Mouse (Mus musculus): ENCODE measurements around the gene Rtbdn. TPM values are rescaled to one million over a fixed set of nuclear protein-coding genes. Genes with fewer than 3 reads are reported as not detected.

The Rtbdn gene
- total RNA-seq, 1 experiment = 0.13 TPM

DNA sequence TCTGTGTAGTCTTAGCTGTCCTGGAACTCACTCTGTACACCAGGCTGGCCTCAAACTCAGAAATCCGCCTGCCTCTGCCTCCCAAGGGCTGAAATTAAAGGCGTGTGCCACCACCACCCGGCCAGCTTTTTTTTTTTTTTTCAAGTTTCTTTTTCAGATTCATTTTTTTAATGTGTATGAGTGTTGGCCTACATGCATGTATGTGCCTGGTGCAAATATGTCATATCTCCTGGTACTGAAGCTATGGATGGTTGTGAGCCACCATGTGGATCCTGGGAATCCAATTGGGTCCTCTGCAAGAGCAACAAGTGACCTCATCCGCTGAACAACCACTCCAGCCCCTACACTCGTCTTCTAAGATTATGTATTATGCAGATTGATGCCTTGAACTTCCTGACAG is 40.6 kb downstream of the Rtbdn start:
- Histone ChIP-seq H3K9me3 (ENCODE audit: control insufficient read depth, insufficient read depth, low read depth, low read length) (no peaks in the 10 kb centered on the region), H3K27ac (ENCODE audit: insufficient read depth, low read depth, low read length, poor library complexity, severe bottlenecking) (no peak overlapping the region; the same call in 1 of the 2 replicates), H3K9ac (ENCODE audit: insufficient read depth, low read depth, low read length, poor library complexity, severe bottlenecking) (no peak overlapping the region), H3K4me1 (ENCODE audit: control insufficient read depth in 2 of 2, insufficient read depth in 2 of 2, low read length in 2 of 2, poor library complexity in 1 of 2) (peaks cover 13 to 17% of the 10 kb centered on the region in 2 experiments), H3K36me3 (ENCODE audit: control insufficient read depth, insufficient read depth, low read length, poor library complexity, severe bottlenecking) (no peaks in the 10 kb centered on the region), H3K4me3 (ENCODE audit: insufficient read depth in 1 of 2, low read depth in 1 of 2, low read length in 2 of 2, poor library complexity in 1 of 2, severe bottlenecking in 1 of 2) (peak overlapping the region; percentile 15 to 33; a peak in 3 of 4 replicates)
- TF ChIP-seq ZNF384 (IDR thresholded peaks at IDR 0.05; ENCODE audit: low read depth, low read length) (0 out of 2 replicates have a peak, but pooled peaks have one; percentile 10), MAFK (IDR thresholded peaks at IDR 0.05; ENCODE audit: insufficient read depth, low read depth, low read length) (no peak), CHD2 (IDR thresholded peaks at IDR 0.05; ENCODE audit: low read depth, low read length) (no peak), ZC3H11A (IDR thresholded peaks at IDR 0.05; ENCODE audit: borderline replicate concordance, low read depth, low read length) (no peak), HCFC1 (IDR thresholded peaks at IDR 0.05; ENCODE audit: borderline replicate concordance, insufficient read depth, low read length) (no peak)
- in situ Hi-C loops (cut with MboI; ENCODE audit: low sequenced_read_pairs in 2 of 2, unreplicated experiment in 2 of 2) = no loop called here
- DNase-seq (ENCODE audit: low read depth, low spot score) = no peak

DNA sequence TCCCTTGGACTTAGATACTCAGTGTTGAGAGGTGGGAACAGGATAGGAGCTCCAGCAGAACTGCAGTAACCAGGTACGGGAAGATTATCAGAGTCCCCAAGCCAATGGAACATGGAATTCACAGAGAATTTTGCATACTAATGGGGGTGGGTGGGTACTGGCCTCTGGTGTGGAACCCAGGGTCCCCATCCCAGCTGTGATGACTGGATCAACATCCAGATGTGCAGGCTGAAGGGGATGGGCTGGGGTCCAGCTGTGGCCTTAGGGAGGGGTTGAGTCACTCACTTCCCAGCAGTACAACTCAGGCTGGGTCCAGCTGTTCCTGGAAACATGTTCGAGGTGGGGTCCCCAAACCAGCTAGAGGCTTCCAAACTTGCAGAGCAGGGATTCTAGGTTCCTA is 41.1 kb downstream of the Rtbdn start:
- no peak for DNase-seq (ENCODE audit: low read depth, low spot score)
- H3K9ac ChIP-seq (ENCODE audit: insufficient read depth, low read depth, low read length, poor library complexity, severe bottlenecking) = no peak overlapping the region
- H3K4me1 ChIP-seq (ENCODE audit: control insufficient read depth in 2 of 2, insufficient read depth in 2 of 2, low read length in 2 of 2, poor library complexity in 1 of 2) = peaks cover 13 to 15% of the 10 kb centered on the region in 2 experiments
- in situ Hi-C loops (cut with MboI; ENCODE audit: low sequenced_read_pairs in 2 of 2, unreplicated experiment in 2 of 2) = no loop called here
- H3K9me3 ChIP-seq (ENCODE audit: control insufficient read depth, insufficient read depth, low read depth, low read length) = no peaks in the 10 kb centered on the region
- no peak for TF ChIP-seq MAFK (IDR thresholded peaks at IDR 0.05; ENCODE audit: insufficient read depth, low read depth, low read length)
- no peak for TF ChIP-seq ZC3H11A (IDR thresholded peaks at IDR 0.05; ENCODE audit: borderline replicate concordance, low read depth, low read length)
- TF ChIP-seq HCFC1 (IDR thresholded peaks at IDR 0.05; ENCODE audit: borderline replicate concordance, insufficient read depth, low read length) = no peak
- no peak for TF ChIP-seq CHD2 (IDR thresholded peaks at IDR 0.05; ENCODE audit: low read depth, low read length)
- TF ChIP-seq ZNF384 (IDR thresholded peaks at IDR 0.05; ENCODE audit: low read depth, low read length) = no peak
- no peaks in the 10 kb centered on the region for H3K36me3 ChIP-seq (ENCODE audit: control insufficient read depth, insufficient read depth, low read length, poor library complexity, severe bottlenecking)
- H3K27ac ChIP-seq (ENCODE audit: insufficient read depth, low read depth, low read length, poor library complexity, severe bottlenecking) = no peak overlapping the region; the same call in 1 of the 2 replicates
- peak overlapping the region; percentile 15 to 33; a peak in 3 of 4 replicates for H3K4me3 ChIP-seq (ENCODE audit: insufficient read depth in 1 of 2, low read depth in 1 of 2, low read length in 2 of 2, poor library complexity in 1 of 2, severe bottlenecking in 1 of 2)

DNA sequence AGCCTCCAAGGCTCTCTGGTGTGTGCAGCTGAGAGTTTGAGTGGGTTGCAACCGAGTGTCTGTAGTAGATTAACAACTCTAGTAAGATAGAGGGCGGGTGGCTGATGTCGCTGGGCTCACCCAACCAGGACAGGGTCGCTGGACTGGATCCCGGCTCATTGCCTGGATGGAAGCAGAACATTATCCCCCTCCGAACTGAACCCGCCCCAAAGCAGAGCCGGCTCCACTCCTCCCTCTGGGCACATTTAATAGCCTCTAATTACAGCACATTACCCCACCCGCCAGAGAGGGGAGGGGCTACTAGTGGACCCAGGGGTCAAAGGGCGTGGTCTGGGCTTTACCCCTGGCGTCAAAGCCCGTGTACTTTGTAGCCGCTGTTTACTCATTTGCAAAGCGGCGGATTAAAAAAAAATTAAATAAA is 42.5 kb downstream of the Rtbdn start:
- TF ChIP-seq HCFC1 (IDR thresholded peaks at IDR 0.05; ENCODE audit: borderline replicate concordance, insufficient read depth, low read length) (no peak), ZC3H11A (IDR thresholded peaks at IDR 0.05; ENCODE audit: borderline replicate concordance, low read depth, low read length) (no peak), MAFK (IDR thresholded peaks at IDR 0.05; ENCODE audit: insufficient read depth, low read depth, low read length) (no peak), CHD2 (IDR thresholded peaks at IDR 0.05; ENCODE audit: low read depth, low read length) (no peak), ZNF384 (IDR thresholded peaks at IDR 0.05; ENCODE audit: low read depth, low read length) (no peak)
- H3K27ac ChIP-seq (ENCODE audit: insufficient read depth, low read depth, low read length, poor library complexity, severe bottlenecking) = peak overlapping the region; percentile 91
- DNase-seq (ENCODE audit: low read depth, low spot score) = no peak
- peaks cover 11% of the 10 kb centered on the region in 2 experiments for H3K4me1 ChIP-seq (ENCODE audit: control insufficient read depth in 2 of 2, insufficient read depth in 2 of 2, low read length in 2 of 2, poor library complexity in 1 of 2)
- H3K36me3 ChIP-seq (ENCODE audit: control insufficient read depth, insufficient read depth, low read length, poor library complexity, severe bottlenecking) = peaks cover 7% of the 10 kb centered on the region; the same call in 1 of the 2 replicates
- in situ Hi-C loops (cut with MboI; ENCODE audit: low sequenced_read_pairs in 2 of 2, unreplicated experiment in 2 of 2) = no loop called here
- peak overlapping the region; percentile 36; the same call in 1 of the 2 replicates for H3K9ac ChIP-seq (ENCODE audit: insufficient read depth, low read depth, low read length, poor library complexity, severe bottlenecking)
- H3K9me3 ChIP-seq (ENCODE audit: control insufficient read depth, insufficient read depth, low read depth, low read length) = no peaks in the 10 kb centered on the region
- H3K4me3 ChIP-seq (ENCODE audit: insufficient read depth in 1 of 2, low read depth in 1 of 2, low read length in 2 of 2, poor library complexity in 1 of 2, severe bottlenecking in 1 of 2) = peak overlapping the region; percentile 27 to 86

DNA sequence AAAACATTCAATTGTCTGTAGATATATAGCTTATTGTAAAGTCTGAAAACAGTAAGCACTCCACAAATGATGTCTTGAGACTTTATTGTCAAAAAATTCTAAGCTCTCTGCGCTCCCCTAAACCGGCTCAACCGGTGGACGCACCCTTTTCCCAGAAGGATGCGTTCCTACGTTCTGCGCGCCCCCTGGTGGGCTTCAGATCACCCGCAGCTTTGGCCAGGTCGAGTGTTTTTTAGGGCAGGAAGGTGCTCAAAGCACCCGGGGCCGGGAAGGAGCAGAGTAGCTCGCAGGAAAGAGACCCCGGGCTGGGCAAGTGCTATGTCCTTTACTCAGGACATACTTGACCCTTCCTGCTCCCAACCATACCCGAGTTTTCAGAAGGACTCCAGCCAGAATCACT is 43.0 kb downstream of the Rtbdn start:
- Histone ChIP-seq H3K4me3 (ENCODE audit: insufficient read depth in 1 of 2, low read depth in 1 of 2, low read length in 2 of 2, poor library complexity in 1 of 2, severe bottlenecking in 1 of 2) (peak overlapping the region; percentile 75 to 86), H3K27ac (ENCODE audit: insufficient read depth, low read depth, low read length, poor library complexity, severe bottlenecking) (peak overlapping the region; percentile 91), H3K36me3 (ENCODE audit: control insufficient read depth, insufficient read depth, low read length, poor library complexity, severe bottlenecking) (peaks cover 12% of the 10 kb centered on the region), H3K9ac (ENCODE audit: insufficient read depth, low read depth, low read length, poor library complexity, severe bottlenecking) (peak overlapping the region; percentile 89), H3K4me1 (ENCODE audit: control insufficient read depth in 2 of 2, insufficient read depth in 2 of 2, low read length in 2 of 2, poor library complexity in 1 of 2) (peaks cover 9 to 11% of the 10 kb centered on the region in 2 experiments), H3K9me3 (ENCODE audit: control insufficient read depth, insufficient read depth, low read depth, low read length) (no peaks in the 10 kb centered on the region)
- TF ChIP-seq HCFC1 (IDR thresholded peaks at IDR 0.05; ENCODE audit: borderline replicate concordance, insufficient read depth, low read length) = no peak
- no peak; the same call in 1 of the 2 replicates for TF ChIP-seq ZNF384 (IDR thresholded peaks at IDR 0.05; ENCODE audit: low read depth, low read length)
- TF ChIP-seq MAFK (IDR thresholded peaks at IDR 0.05; ENCODE audit: insufficient read depth, low read depth, low read length) = no peak
- no peak for TF ChIP-seq CHD2 (IDR thresholded peaks at IDR 0.05; ENCODE audit: low read depth, low read length)
- TF ChIP-seq ZC3H11A (IDR thresholded peaks at IDR 0.05; ENCODE audit: borderline replicate concordance, low read depth, low read length) = 0 out of 2 replicates have a peak, but pooled peaks have one; percentile 27
- no peak for DNase-seq (ENCODE audit: low read depth, low spot score)
- in situ Hi-C loops (cut with MboI; ENCODE audit: low sequenced_read_pairs in 2 of 2, unreplicated experiment in 2 of 2) = no loop called here

All from ES-E14 (cell line).